Mouse (Mus musculus) heart, embryonic 11.5 days (tissue): Measurements from ENCODE around the gene Gmeb2. TPM values are rescaled to one million over a fixed set of nuclear protein-coding genes. Genes with fewer than 3 reads are reported as not detected.

ENCODE experiments used
- polyA plus RNA-seq: library from polyadenylated mRNA; unstranded; fragments of >200 nt; fragmentation: Nextera tagmentation; extraction: Ambion mirVana; gene quantifications from 2 replicates; pipeline ENCODE4 v1.2.1, GENCODE M21; 2014

Gene Gmeb2
- polyA plus RNA-seq, 1 experiment from 2014 or later = 9.1 TPM

Other genes starting within 250 kb of the Gmeb2 start
- gene Chrna4, start 244.5 kb downstream of the Gmeb2 start, polyA plus RNA-seq = 0.28 and 0.70 TPM in 2 replicates
- 0.17 and 0.30 TPM in 2 replicates for gene Kcnq2, start 152.7 kb downstream of the Gmeb2 start, polyA plus RNA-seq
- gene Eef1a2, start 131.0 kb downstream of the Gmeb2 start, polyA plus RNA-seq = 4.6 and 5.7 TPM in 2 replicates
- 187 and 214 TPM in 2 replicates for gene Ppdpf, start 100.8 kb downstream of the Gmeb2 start, polyA plus RNA-seq
- gene Ptk6, start 85.2 kb downstream of the Gmeb2 start, polyA plus RNA-seq = not detected in 2 replicates
- gene Srms, start 74.8 kb downstream of the Gmeb2 start, polyA plus RNA-seq = 0.29 TPM in 1 of 2 replicates, not detected in the other
- 0.13 TPM in 1 of 2 replicates, not detected in the other for gene Fndc11, start 68.0 kb downstream of the Gmeb2 start, polyA plus RNA-seq
- 1.2 and 1.3 TPM in 2 replicates for gene Helz2, start 46.0 kb downstream of the Gmeb2 start, polyA plus RNA-seq
- gene Stmn3, start 26.5 kb upstream of the Gmeb2 start, polyA plus RNA-seq = 0.52 and 0.83 TPM in 2 replicates
- 33.3 and 34.8 TPM in 2 replicates for gene Rtel1, start 31.7 kb upstream of the Gmeb2 start, polyA plus RNA-seq
- 21.7 and 27.3 TPM in 2 replicates for gene Zgpat, start 76.9 kb upstream of the Gmeb2 start, polyA plus RNA-seq
- gene Arfrp1, start 77.4 kb upstream of the Gmeb2 start, polyA plus RNA-seq = 36.3 and 47.5 TPM in 2 replicates
- gene Lime1, start 92.0 kb upstream of the Gmeb2 start, polyA plus RNA-seq = 11.2 and 13.8 TPM in 2 replicates
- gene Zbtb46, start 171.4 kb upstream of the Gmeb2 start, polyA plus RNA-seq = 10.3 and 10.5 TPM in 2 replicates
- 0.43 and 0.65 TPM in 2 replicates for gene Abhd16b, start 205.2 kb upstream of the Gmeb2 start, polyA plus RNA-seq
- 119 and 128 TPM in 2 replicates for gene Tpd52l2, start 209.1 kb upstream of the Gmeb2 start, polyA plus RNA-seq
- gene Dnajc5, start 232.4 kb upstream of the Gmeb2 start, polyA plus RNA-seq = 69.0 and 76.1 TPM in 2 replicates